Mouse (Mus musculus) embryo, embryonic 10.5 days (tissue): ENCODE data around the gene Uba1.
A peak's percentile ranks its signal among the peaks of the same experiment; 100 is the strongest.

ENCODE experiments used
- DNase-seq: peaks from one replicate; pipeline ENCODE4 v3.0.0-alpha.2; 2015; ENCODE audit warnings: low spot score

Uba1 gene

DNA sequence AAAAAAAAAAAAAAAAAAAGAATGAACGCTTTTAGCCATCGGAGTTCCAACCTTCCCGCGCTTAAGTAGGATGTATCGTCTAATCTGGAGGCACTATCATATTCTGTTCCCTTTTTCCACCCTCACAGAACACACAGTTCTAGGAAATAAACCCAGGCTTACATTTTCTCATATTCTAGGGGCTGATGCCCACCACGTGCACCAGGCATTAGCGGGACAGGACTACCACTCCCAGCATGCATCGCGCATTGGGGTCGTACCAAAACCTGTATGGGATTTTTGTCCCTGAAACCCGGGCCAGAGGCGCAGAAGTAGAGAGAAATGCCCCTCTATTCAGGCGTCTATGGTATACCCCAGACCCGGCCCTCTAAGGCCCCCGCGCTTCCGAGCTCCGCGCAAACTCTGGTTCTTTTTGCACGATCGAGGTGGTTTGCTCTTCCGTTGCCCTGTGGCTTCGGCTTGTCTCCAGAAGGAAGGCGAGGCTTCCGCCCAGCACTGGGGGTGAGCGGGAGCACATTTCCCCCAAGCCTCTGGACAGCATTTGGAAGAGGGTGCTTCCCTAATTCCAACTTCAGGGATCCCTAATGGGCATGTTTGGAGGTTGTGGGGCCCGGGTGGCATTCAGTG, at the start of gene Uba1:
Uba1 (plus strand) TSS at position 301 of the 627 bp plus-strand sequence.
- DNase-seq: peak; percentile 92

DNA sequence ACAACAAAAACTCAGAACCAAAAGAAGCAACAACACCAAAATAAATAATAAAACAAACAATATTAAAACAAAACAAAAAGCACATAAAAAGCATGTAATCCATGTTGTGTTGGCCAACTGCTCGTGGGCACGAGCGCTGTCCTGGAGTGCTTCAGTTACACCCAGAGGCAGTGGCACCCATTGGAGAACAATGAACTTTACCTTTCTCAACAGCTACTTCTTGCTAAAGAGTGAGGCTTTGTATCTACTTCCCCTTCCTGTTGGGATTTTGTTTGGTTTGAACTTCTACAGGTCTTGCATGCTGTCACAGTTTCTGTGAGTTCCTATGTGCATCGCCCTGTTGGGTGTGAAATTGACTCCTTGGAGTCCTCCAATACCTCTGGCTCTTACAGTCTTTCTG, 49.6 kb upstream of the Uba1 start:
- DNase-seq: no peak

DNA sequence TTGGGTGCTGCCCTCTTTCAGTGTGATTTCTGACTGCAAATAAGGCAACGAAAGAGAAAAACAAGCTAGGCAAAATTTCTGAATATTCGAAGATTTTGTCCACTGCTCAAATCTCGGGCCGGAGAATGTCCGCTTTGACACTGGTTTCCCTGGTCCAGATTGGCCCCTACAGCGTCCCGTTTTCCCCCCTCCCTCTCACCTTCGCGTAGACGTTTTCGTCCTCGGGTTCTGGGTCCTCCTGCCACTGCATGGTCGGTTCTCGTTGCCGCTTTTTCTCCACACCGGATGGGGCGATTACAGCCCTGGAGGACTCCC, 41.3 kb upstream of the Uba1 start:
- DNase-seq: no peak

DNA sequence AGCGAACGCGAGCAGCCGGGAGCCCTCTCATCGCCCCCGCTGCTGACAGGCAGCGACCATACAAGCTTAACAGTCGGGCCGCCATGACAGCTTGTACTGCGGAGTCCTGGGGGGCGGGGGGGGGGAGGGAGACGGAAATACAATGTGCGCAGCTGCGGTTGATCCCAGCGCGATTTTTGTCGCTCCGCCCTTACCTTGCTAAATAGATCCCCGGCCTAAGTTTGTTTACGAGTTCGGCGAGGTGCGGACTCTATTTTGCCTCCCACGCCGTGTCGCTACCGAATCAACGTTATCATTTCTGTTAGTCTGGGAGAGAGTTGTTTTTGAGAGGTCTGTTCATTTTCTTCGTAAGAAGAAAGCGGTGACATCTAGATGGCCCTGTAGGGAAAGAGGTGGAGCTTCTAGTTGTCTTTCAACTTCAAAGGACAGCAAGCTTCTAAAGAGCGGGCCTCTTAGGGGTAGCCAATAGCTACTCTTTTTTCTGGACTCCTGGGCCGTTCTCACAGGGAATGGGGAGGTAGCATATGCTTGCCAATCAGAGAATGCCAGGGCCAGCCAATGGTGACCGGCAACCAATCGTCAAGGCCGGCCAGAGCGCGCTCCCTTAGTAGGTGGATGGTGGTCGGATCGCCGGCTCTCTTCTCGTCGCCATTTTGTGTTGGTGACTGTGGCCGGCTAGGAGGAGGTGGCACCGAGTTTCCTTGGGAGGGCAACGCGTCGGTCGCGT, 40.8 kb upstream of the Uba1 start, which contains the start of the genes Rbm10 and Ndufb11:
Rbm10 (plus strand) TSS at position 328 of the 727 bp plus-strand sequence.
Ndufb11 (minus strand) TSS at position 444 of the 727 bp plus-strand sequence.
- peak; percentile 85 for DNase-seq

DNA sequence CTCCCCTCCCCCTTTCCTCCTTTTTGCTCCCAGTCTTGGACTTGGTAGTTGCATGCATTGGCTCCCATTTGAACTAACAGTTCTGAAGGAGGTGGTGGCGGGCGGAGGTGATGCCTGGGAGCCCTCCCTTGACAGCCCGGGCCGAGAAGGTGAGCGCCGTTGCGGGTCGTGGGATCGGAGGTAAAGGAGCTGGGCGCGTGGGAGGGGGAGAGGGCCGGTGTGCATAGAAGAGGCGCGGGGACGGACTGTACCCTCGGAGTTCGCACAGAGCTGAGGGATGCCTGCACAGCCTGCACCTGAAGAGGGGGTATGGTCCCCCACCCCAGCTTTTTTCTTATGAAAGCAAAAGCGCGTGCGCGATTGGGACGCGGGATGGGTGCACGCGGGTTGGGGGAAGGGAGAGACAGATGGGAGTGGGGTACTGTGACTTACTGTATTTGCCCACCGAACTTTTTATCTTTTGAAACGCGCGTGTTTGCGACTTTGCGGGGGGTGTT, 40.2 kb upstream of the Uba1 start:
- DNase-seq: peak; percentile 58

DNA sequence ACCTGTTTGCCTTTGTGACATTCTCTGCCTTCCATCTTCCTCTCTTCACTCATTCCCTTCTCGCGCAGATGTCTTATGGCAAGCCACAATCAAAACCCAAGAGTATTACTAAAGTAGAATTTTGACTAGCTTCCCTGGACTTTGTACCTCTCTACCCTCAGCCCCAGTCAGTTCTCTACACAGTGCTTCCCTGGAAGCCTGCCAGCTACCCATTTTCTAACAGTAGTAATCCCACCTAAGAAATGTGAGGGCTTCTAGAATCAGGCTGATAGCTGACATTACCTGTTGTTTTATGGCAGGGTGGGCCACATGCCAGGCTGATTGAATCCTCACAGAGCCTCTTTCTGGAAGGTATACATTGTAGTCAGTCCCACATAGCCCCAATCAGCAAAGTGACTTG, 20.0 kb upstream of the Uba1 start:
- DNase-seq: no peak

DNA sequence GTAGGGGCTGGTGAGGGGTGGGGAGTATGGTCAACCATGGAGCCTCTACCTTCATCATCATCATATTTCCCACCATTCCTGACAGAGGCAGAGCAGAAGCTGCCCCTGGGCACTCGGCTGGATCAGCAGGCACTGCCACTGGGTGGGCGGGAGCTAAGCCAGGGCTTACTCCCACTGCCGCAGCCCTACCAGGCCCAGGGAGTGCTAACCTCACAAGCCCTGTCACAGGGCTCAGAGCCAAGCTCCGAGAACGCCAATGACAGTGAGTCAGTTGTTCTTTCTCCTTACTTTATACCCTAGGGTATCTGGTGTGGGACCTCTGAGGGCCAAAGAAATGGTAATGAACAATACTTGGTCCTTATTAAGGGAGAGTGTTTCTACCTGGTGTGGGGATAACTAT, 13.3 kb upstream of the Uba1 start:
- DNase-seq: no peak

DNA sequence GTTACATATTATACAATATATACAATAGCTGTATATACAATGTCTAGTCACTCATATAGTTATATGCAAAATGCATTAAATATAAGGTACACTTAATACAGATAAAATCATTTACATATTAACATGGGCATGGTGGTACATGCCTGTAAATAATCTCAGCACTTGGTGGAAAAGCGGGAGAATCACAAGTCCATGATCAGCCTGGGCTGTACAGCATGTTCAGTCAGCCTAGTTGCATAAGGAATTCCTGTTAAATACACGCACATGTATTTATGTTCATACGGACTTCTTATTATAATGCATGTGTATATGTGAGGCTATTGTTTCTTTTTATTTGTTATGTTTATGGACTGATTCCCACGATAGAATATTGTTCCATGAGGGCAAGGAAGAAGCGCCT, 533 bp upstream of the Uba1 start:
- DNase-seq: peak; percentile 6

DNA sequence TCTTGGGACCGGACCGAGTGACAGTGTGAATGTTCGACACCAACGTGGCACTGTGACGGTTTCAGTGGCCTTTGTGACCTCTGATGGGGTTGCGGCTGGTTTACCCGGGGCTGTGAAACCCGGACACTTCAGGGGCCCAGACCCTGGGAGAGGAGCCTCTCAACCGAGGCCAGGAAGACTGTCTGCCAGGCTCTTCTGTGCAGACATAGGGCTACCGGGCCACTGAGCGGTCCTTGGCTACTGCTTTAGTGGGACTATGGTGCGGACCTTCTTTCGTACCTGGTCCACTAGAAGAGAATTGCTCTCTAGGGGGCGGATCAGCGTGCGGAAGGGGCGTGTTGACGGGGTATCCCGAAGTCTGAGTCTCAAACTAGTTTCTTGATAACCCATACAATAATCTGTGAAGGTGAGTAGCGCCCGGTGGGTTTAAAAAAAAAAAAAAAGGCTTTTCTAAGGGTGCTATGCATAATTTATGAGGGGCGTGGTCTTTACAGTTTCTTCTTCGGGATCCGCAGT, 823 bp downstream of the Uba1 start:
- peak; percentile 18 for DNase-seq

DNA sequence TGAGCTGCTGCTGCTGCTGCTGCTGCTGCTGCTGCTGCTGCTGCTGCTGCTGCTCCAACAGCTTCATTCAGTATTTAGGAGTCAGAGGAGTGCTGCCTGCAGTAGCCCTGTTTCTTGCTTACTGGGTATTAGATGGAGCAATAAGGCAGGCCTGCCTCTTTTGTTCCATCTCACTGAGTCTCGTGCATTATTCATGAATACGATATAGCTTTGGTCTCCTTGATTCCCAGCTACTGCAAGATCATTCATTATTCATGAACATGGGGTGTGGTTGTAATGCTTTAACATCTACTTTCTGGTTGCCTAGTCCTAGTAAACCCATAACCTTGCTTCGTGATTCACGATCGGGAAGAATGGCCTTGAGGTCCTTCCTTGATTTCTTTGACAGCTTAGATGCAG, 4.2 kb downstream of the Uba1 start:
- no peak for DNase-seq

DNA sequence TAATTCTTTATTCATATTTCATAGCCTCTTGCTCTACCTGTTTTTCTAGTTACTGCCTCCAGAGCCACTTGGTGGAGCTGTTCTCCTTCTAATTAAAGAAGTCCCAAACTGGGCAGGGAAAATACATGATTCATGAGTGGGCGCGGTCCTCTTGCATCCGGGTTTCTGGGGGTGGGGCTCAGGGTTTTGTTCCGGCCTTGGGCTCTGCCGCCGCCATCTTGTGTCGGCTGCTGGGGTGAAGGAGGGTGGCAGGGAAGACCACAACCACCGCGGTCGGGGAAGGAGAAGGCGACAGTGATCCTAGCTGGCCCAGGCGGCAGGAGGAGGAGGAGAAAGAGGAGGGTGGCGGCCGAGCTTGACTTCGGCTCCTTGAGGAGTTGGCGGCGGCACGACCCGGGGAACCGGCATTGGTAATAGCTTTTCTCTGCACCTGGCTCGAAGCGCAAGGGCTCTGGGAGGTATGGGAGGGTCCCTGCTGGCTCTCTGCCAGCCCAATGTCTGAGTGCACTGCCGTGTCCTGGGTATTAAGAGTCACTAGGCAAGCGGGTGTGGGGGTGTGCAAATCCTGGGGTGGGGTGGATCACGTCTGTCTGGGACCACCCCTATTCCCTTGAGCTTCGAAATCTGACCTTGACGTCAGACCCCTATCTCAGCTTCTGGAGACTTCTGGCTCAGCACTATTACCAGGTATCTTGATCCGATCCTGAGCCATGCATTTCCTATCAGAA, 4.8 kb downstream of the Uba1 start:
- DNase-seq: peak; percentile 95

DNA sequence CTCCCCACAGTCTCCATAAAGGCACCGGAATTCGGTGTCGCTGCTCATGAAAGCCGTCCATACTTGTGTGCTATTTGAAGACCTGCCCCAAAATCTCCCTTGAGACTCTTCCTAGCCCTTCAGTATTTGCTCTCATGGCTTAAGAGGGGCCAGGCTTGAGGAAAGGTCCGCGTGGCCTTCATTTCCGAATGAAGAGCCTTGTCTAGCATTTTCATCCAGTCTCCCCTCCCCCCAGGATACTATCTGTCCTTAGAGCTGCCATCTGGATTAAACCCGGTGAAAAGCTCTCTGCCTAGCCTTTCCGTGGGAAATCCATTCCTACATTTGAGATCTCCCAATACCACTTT, 5.3 kb downstream of the Uba1 start:
- no peak for DNase-seq

DNA sequence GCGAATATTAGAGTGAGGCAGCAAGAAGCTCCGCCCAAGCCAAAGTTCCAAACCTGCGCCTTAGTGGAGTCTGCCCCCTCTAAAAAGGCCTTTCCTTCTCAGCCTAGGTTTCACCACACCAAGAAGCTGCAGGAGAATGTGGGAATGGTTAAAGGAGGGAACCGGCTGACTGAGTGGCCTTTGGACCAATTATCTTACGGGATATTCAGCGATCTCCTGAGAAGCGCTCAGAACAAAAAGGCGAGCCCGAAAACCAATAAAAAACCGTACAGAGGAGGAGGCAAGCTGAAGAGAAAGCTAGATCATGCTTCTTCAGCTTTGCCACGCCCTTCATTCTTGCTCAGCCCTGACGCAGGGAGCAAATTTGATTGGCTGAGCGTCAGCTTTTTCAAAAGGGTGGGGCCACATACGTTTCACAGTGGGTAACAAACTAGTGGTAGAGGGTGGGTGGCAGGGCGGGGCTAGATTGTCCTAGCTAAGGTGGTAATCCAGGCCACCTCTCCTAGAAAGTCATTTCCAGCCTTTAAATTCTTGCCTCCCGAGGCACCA, 29.5 kb downstream of the Uba1 start, which contains the start of gene Cdk16:
Cdk16 (plus strand) TSS at position 436 of the 549 bp plus-strand sequence.
- peak; percentile 91 for DNase-seq

DNA sequence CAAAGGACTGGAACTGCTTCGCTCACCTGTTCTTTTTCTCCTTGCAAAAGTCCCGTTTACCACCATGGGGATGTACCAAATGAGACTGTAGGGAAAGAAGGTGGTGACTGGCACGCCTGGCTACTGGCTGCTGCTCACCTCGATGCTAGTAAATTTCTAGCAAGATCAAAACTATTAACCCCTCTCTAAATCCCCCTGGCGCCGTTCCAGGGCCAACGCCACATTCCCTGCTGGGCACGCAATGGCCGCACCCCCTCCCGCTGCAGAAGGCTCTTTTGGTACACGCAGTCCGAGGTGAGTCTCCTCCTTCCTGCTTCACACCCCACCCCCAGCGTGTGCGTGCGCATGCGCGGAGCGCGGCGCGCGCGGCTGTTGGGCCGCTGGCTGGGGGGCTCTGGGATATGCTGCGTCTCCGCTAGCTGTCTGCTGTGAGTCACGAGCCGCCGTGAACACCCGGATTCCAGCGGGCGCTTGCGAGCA, 30.0 kb downstream of the Uba1 start:
- DNase-seq: peak; percentile 80

DNA sequence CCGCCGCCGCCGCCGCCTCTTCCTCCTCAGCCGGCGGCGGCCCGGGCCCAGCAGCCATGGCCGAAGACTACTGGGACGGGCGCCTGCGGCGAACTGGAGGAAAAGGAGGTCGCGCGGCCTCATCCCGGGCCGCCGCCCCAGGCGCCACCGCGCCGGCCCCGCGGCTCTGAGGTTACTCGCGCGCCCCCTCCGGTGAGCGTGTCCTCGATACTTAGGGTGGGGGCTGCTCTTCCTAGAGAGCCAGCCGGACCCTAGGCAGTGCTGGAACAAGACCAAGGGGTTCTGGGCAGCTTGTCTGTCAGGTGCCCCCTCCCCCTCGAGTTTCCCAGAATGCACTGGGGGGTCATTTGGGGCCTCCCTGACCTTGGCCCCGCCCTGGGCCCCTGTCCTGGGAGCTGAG, 30.5 kb downstream of the Uba1 start:
- peak; percentile 81 for DNase-seq

DNA sequence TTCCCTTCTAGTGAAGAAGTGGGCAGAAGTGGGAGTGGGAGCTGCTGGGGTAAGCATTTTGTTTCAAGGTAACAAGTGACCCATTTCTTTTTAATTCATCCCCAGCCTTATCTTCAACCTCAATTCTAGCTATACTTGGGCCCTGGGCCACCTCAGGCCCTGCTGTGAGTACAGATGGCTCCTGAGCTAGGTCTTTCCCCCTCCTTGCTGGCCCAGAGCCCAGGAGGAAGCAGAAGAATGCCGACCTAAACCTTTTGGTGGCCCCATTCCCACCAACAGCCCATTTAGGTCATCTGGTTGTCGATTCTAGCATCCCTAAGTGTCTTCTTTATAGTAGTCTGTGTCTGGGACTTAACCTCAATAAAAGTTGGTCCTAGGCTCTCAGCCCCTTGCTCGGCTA, 33.4 kb downstream of the Uba1 start:
- no peak for DNase-seq

DNA sequence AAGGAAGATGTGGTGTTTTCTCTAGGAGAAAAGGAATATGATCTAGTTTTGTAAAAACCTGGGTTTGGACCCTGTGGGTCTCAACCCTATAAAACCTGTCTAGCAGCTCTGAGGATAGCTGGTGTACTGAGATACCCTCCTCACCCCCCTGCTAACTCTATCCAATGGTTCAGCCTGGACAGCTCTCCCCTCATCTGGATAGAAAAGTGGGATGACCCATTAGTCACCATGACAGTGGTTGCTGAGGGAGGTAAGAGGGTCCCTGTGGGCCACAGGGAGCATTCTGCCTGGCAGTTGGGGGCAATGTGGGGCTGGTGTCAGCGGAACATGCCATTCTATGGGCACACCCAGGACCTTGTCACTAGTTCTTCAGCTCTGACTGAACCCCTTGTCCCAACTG, 34.5 kb downstream of the Uba1 start:
- DNase-seq: no peak

DNA sequence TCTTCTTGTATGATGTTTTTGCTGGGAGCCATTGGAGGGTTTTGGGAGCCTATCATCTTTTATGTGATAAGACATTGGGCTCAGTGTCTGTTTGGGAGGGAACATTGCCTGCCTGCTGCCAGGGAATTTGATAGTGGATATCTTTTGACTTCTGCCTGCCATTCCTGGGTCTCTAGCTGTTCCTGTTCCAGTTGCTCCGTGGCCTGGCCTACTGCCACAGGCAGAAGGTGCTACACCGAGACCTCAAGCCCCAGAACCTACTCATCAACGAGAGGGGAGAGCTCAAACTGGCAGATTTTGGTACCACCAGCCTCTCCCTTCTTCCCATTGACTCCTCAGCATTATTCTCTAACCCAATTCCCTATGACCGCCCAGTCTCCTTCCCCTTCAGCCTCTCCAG, 37.7 kb downstream of the Uba1 start:
- no peak for DNase-seq

DNA sequence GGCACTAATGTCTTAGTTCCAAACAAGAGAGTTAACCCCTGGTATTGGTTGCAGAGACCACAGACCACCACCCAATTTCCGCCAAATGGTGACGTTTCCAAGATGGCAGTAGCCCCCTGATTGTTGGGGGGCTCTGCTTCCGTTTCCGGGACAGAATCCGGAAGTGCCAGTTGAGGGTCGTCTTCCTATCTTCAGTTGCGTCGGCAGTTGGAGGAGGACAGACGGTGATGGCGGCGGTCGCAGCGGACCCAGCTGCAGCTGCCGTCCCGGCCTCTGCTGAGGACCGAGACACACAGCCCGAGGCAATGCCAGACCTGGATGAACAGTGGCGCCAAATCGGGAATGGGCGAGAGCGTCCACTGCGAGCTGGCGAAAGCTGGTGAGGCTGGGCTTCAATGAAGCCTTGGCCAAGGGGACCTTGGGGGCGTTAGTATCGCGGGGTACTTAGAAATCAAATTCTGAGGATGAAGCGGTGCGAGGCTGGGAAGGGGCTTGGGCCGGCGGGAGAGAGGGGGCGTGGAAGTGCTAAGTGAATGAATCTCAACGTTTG, 45.7 kb downstream of the Uba1 start, which contains the start of gene Usp11:
Usp11 (plus strand) TSS at position 166 of the 550 bp plus-strand sequence.
- peak; percentile 82 for DNase-seq

DNA sequence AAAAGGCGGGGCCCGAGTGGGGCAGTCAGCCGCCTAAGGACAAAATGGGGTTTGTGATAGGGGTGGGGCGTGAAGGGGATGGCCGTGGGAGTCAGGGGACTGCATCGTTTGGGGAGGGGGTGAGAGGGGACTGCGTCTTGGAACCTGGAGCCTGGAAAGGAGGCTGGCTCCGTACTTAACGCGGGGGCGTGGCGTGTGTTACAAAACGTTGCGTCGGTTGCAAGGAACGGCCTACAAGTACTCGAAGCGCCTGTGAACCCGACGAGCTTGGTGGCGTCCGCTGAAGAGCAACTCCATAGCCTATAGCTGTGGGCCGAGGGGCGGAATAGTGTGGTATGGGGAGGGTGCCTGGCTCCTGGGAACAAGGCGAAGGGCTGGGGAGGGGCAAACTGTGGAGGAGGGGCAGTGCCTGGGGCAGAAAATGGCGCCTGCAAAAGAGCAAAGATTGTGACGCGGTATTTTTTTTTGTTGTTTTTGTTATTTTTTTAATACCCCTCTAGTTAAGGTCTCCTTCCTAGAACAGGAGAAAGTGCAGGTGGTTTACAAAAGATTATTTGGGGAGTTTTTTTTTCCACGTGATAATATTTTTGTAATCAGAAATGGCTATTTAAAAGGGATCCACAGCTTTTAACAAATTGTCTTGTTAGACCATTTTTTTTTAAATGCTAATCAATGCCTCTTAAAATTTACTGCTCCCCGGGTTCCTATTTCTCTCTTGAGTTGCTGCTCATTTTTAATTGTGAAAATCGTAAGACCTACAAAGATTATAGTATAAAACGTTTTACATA, 46.4 kb downstream of the Uba1 start:
- peak; percentile 88 for DNase-seq

DNA sequence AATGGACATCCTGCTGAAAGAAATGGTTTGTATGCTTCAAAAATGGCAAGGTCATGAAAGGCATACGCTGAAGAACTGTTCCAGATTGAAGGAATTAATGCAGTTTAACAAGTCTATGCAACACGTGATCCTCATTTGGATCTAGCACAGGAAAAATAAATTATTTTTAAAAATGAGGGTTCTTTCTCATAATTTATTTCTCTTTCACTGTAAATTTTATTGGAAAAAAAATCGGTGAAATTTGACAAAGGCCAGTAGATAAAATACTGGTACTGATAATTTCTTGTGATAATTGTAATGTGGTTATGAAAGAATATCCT, 46.9 kb downstream of the Uba1 start:
- no peak for DNase-seq
